Mouse (Mus musculus) kidney, embryonic 15.5 days (tissue): ENCODE measurements around the gene Foxc1. TPM values are rescaled to one million over a fixed set of nuclear protein-coding genes. Genes with fewer than 3 reads are reported as not detected.

ENCODE experiments used
- ATAC-seq: fragments of 200-750 bp; cut with Nextera tagmentation; replicated peaks from 2 replicates; pipeline ENCODE4 v1.8.0; 2017; ENCODE audit warnings: moderate TSS enrichment; ENCODE audit not compliant: low FRiP score
- H3K27ac ChIP-seq: fragments of 300-500 bp; sonication (generic); 2 replicates; pipeline ENCODE4 v1.5.1; 2015; ENCODE audit warnings: mild to moderate bottlenecking, inconsistent platforms
- H3K27me3 ChIP-seq: fragments of 300-500 bp; sonication (generic); 2 replicates; pipeline ENCODE4 v1.6.1; 2015; ENCODE audit warnings: inconsistent platforms
- H3K36me3 ChIP-seq: fragments of 300-500 bp; sonication (generic); 2 replicates; pipeline ENCODE4 v1.6.1; 2015; ENCODE audit warnings: inconsistent platforms
- H3K4me1 ChIP-seq: fragments of 300-500 bp; sonication (generic); 2 replicates; pipeline ENCODE4 v1.6.1; 2015; ENCODE audit warnings: inconsistent platforms
- H3K4me2 ChIP-seq: fragments of 300-500 bp; sonication (generic); 2 replicates; pipeline ENCODE4 v1.6.1; 2015; ENCODE audit warnings: moderate library complexity, mild to moderate bottlenecking, inconsistent platforms
- H3K4me3 ChIP-seq: fragments of 300-500 bp; sonication (generic); replicated peaks from 2 replicates; pipeline ENCODE4 v1.5.1; 2015; ENCODE audit warnings: mild to moderate bottlenecking, inconsistent platforms
- H3K9ac ChIP-seq: fragments of 300-500 bp; sonication (generic); 2 replicates; pipeline ENCODE4 v1.6.1; 2015; ENCODE audit warnings: mild to moderate bottlenecking, inconsistent platforms
- H3K9me3 ChIP-seq: fragments of 300-500 bp; sonication (generic); replicated peaks from 2 replicates; pipeline ENCODE4 v1.6.1; 2016; ENCODE audit warnings: inconsistent platforms
- WGBS: fragments of 180-500 bp; shearing (Covaris S2); methylation state at CpG from one replicate; pipeline ENCODE4 v1.1.7; 2015; ENCODE audit warnings: mixed read lengths; 5-methylcytosine and 5-hydroxymethylcytosine counted together
- polyA plus RNA-seq: library from polyadenylated mRNA; unstranded; fragments of >200 nt; fragmentation: Nextera tagmentation; extraction: Ambion mirVana; gene quantifications from 2 replicates; pipeline ENCODE4 v1.2.1, GENCODE M21; 2015

The Foxc1 gene
- polyA plus RNA-seq, 1 experiment from 2014 or later, result 4.1 TPM

DNA sequence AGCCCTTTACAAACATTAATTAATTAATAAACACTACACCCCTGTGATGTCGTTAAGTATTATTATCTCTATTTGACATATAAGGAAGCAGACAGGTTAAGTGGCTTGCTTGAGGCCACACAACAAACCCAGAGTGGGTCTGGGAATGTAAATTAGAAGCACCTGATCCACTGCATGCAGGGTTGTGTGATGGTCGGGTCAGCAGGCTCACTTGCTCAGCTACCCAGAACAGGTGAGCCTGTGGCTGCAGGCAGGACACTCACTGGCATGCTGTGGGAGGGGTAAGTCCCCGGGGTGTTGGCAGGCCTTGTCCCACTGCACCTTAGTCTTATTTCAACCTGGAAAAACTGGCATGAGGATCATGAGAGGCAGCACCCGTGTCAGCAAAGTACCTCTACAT is 47.6 kb downstream of the Foxc1 start:
- no peak overlapping the region for H3K9ac ChIP-seq
- H3K4me1 ChIP-seq, result peaks cover 23% of the 10 kb centered on the region
- 63% methylated on average over 4 of the region's 4 CpGs for WGBS
- no peak overlapping the region for H3K27ac ChIP-seq
- H3K9me3 ChIP-seq, result no peaks in the 10 kb centered on the region
- no peaks in the 10 kb centered on the region for H3K27me3 ChIP-seq
- no peak for ATAC-seq
- H3K4me3 ChIP-seq, result no peak overlapping the region
- no peaks in the 10 kb centered on the region for H3K36me3 ChIP-seq
- no peak overlapping the region for H3K4me2 ChIP-seq

DNA sequence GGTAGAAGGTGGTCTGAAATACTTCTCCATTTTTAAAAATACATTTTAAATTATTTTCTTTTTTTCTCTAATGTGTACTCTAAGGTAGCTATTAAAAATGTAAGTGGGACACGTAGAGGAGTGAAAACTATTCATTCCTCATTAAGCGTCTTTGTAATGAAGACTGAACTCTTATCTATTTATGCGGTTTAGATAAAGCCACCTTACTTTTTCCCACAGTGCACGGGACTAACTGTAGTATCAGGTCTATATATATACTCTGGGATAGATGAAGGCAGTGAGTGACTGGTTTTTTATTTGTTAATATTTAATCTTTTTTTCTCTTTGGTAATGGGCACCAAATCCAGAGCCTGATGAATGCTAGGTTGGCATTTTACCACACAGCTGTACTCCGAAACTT is 53.8 kb downstream of the Foxc1 start:
- H3K9ac ChIP-seq, result no peak overlapping the region
- no peak for ATAC-seq
- no peak overlapping the region for H3K27ac ChIP-seq
- WGBS, result 86% methylated on average over 5 of the region's 5 CpGs
- H3K9me3 ChIP-seq, result no peaks in the 10 kb centered on the region
- peaks cover 5% of the 10 kb centered on the region; the same call in 1 of the 2 replicates for H3K4me1 ChIP-seq
- H3K36me3 ChIP-seq, result no peaks in the 10 kb centered on the region
- no peak overlapping the region for H3K4me2 ChIP-seq
- H3K4me3 ChIP-seq, result no peak overlapping the region
- H3K27me3 ChIP-seq, result no peaks in the 10 kb centered on the region

Other genes with a start within 250 kb of the Foxc1 start
- not detected in 2 replicates for gene A530084C06Rik, start 247.3 kb upstream of the Foxc1 start, polyA plus RNA-seq
- gene Foxf2, start 180.8 kb upstream of the Foxc1 start, polyA plus RNA-seq, result 0.24 and 0.27 TPM in 2 replicates